Mouse (Mus musculus): ENCODE results near the gene Adam8. TPM values are rescaled to one million over a fixed set of nuclear protein-coding genes. Genes with fewer than 3 reads are reported as not detected.
A peak's percentile ranks its signal among the peaks of the same experiment; 100 is the strongest.

Adam8 gene
- polyA plus RNA-seq, 1 experiment from 2014 or later, result 4.1 TPM

DNA sequence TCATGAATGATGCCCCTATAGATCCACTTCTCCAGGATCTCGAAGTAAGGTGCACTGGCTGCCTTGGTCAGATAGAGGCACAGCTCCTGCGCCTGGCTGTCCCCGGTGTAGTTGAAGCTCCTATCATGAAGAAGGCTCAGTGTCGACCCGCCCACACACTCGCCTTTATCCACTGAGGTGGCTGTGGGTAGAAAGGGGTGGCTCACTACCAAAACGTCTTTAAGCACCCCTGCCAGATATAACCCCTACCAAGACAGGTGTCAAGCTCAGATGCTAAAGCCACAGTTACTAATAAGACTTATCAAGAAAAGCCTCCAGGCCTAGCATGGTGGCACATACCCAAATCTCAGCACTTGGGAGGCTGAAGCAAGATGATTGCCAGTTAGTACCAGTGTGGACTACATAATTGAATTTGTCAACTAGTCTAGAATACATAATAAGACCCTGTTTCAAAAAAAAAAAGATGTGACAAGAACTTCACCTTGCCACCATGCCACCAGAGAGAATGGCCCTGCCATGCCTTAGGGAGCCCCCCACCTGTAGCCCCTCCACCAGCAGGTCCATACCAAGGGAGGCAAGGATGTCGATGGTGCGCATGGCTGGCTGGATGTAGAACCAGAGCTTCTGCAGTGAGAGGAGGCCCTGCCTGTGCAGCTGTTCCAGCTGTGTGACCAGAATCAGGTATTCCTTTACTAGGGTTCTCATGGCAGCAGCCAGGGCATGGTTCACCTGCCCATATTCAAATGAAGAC is 14.7 kb upstream of the Adam8 start:
- Histone ChIP-seq H3K4me3 (replicated peaks; ENCODE audit: low read length) (no peak overlapping the region), H3K9me3 (replicated peaks; ENCODE audit: control insufficient read depth, low read length) (no peaks in the 10 kb centered on the region), H3K4me2 (ENCODE audit: low read depth, low read length) (no peak overlapping the region), H3K9ac (ENCODE audit: low read length) (no peak overlapping the region), H3K4me1 (ENCODE audit: control insufficient read depth, insufficient read depth, low read length) (no peaks in the 10 kb centered on the region), H3K27ac (ENCODE audit: low read length) (no peak overlapping the region), H3K27me3 (ENCODE audit: control insufficient read depth, insufficient read depth, low read length) (no peaks in the 10 kb centered on the region), H3K36me3 (ENCODE audit: control insufficient read depth, insufficient read depth, low read length) (peaks cover 20% of the 10 kb centered on the region)
- 93% methylated on average over 9 of the region's 9 CpGs for WGBS
- no peak for ATAC-seq (ENCODE audit: insufficient read depth, low FRiP score)

DNA sequence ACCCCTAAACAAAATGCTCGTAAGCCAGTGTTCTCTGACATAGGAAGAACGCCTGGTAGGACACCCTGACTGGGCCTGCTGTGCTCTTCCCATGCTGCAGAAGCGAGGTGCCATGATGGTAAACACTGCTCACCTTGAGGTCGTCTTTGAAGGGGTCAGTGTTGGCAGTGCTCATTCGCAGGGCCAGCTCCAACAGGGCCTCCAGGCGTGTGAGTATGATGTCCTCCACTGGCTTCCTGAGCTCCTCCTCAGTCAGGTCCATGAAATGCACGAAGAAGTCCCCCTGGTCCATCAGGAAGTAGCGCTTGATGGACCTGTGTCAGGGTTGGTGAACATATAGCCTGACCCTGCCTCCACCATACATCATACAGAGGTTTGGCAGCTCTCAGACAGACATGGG is 12.3 kb upstream of the Adam8 start:
- 85% methylated on average over 8 of the region's 8 CpGs for WGBS
- Histone ChIP-seq H3K4me3 (replicated peaks; ENCODE audit: low read length) (no peak overlapping the region), H3K27ac (ENCODE audit: low read length) (no peak overlapping the region), H3K9me3 (replicated peaks; ENCODE audit: control insufficient read depth, low read length) (no peaks in the 10 kb centered on the region), H3K4me2 (ENCODE audit: low read depth, low read length) (no peak overlapping the region), H3K4me1 (ENCODE audit: control insufficient read depth, insufficient read depth, low read length) (no peaks in the 10 kb centered on the region), H3K9ac (ENCODE audit: low read length) (no peak overlapping the region), H3K27me3 (ENCODE audit: control insufficient read depth, insufficient read depth, low read length) (no peaks in the 10 kb centered on the region), H3K36me3 (ENCODE audit: control insufficient read depth, insufficient read depth, low read length) (peaks cover 28% of the 10 kb centered on the region)
- ATAC-seq (ENCODE audit: insufficient read depth, low FRiP score), result no peak

DNA sequence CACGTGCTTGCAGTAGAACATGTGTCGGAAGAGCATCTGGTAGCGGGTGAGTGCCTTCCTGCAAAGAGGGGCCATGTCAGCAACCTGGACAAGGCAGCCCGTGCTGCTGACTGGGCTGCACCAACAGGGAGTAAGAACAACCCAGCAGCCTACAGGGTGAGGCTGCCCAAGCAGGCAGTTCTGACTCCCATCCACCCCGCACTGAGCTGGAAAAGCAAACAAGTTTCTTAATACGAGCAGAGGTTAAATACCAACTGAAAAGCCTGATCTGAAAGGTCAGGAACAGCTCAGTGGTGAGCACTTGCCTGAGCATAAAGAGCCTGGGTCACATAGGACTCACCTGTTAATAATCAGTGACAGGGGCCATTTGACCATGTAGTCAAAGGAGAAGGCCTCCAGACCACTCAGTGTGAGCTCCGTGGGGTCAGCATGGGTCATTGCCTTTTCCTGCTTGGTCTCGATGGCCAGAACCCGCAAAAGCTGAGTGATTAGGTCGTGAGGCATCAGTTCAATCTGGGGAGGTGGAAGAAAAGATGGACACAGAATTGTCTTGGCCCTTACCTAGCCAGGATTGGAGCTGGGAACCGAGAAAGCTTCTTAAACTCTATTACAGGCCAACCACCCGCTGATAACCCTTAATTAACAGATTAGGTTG is 8.9 kb upstream of the Adam8 start:
- H3K4me1 ChIP-seq (ENCODE audit: control insufficient read depth, insufficient read depth, low read length), result no peaks in the 10 kb centered on the region
- H3K4me2 ChIP-seq (ENCODE audit: low read depth, low read length), result no peak overlapping the region
- H3K27me3 ChIP-seq (ENCODE audit: control insufficient read depth, insufficient read depth, low read length), result no peaks in the 10 kb centered on the region
- no peak for ATAC-seq (ENCODE audit: insufficient read depth, low FRiP score)
- WGBS, result 74% methylated on average over 12 of the region's 12 CpGs
- H3K9ac ChIP-seq (ENCODE audit: low read length), result no peak overlapping the region
- H3K27ac ChIP-seq (ENCODE audit: low read length), result no peak overlapping the region
- H3K4me3 ChIP-seq (replicated peaks; ENCODE audit: low read length), result no peak overlapping the region
- H3K9me3 ChIP-seq (replicated peaks; ENCODE audit: control insufficient read depth, low read length), result no peaks in the 10 kb centered on the region
- peaks cover 41% of the 10 kb centered on the region for H3K36me3 ChIP-seq (ENCODE audit: control insufficient read depth, insufficient read depth, low read length)

DNA sequence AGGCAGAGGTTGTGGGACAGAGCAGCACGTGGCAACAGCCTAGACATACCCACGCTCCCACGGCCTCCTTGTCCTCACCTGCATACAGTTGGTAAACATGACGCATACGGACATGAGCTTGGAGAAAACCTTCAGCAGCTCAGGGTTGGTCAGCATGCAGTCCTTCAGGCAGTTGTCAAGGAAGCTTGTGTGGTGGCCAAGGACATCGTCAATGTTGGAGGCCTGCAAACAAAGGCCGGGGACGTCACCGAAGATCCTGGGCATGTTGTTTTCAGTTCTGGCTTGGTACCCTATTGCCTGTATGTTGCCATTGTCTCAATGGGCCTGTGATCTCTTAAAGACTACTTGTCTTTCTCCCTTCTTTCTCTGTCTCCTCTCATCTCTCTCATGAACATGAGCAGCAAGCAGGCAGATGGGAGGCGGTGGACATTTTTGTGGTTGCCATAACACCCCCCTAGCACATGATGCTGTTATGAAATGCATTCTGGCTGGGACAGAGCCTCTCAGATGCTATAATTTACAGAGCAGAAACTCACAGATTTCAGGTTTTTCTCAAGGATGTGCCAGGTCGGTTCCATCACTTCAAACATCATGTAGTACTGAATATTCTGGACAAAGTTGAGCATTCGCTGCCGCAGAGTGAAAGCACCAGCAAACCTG is 6.5 kb upstream of the Adam8 start:
- Histone ChIP-seq H3K4me1 (ENCODE audit: control insufficient read depth, insufficient read depth, low read length) (no peaks in the 10 kb centered on the region), H3K27ac (ENCODE audit: low read length) (no peak overlapping the region), H3K36me3 (ENCODE audit: control insufficient read depth, insufficient read depth, low read length) (peaks cover 30% of the 10 kb centered on the region), H3K9ac (ENCODE audit: low read length) (no peak overlapping the region), H3K4me3 (replicated peaks; ENCODE audit: low read length) (no peak overlapping the region), H3K4me2 (ENCODE audit: low read depth, low read length) (no peak overlapping the region), H3K27me3 (ENCODE audit: control insufficient read depth, insufficient read depth, low read length) (no peaks in the 10 kb centered on the region), H3K9me3 (replicated peaks; ENCODE audit: control insufficient read depth, low read length) (no peaks in the 10 kb centered on the region)
- 93% methylated on average over 13 of the region's 13 CpGs for WGBS
- ATAC-seq (ENCODE audit: insufficient read depth, low FRiP score), result no peak

DNA sequence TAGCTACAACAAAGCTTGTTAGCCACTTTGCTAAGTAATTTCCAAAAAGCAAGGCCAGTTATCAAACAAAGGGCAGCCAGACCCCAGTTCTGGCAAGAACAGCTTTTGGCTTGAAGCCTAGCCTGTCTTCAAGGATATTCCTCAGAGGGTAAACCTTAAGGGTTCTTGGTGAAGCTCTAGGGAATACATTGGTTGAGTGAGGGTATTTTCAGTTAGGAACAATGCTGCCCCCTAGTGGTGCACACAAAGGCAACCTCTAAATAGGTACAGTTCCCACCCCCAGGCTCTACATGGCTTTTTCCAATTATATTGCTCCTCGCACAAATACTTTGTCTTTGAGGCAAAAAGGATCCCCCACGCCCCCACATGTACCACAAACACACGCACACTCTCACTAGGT is 2.3 kb upstream of the Adam8 start:
- Histone ChIP-seq H3K27ac (ENCODE audit: low read length) (no peak overlapping the region), H3K4me2 (ENCODE audit: low read depth, low read length) (no peak overlapping the region), H3K9me3 (replicated peaks; ENCODE audit: control insufficient read depth, low read length) (no peaks in the 10 kb centered on the region), H3K27me3 (ENCODE audit: control insufficient read depth, insufficient read depth, low read length) (no peaks in the 10 kb centered on the region), H3K4me1 (ENCODE audit: control insufficient read depth, insufficient read depth, low read length) (0 out of 2 replicates have a peak, but pooled peaks cover 2% of the 10 kb centered on the region), H3K36me3 (ENCODE audit: control insufficient read depth, insufficient read depth, low read length) (peaks cover 23% of the 10 kb centered on the region; the same call in 1 of the 2 replicates), H3K4me3 (replicated peaks; ENCODE audit: low read length) (no peak overlapping the region), H3K9ac (ENCODE audit: low read length) (no peak overlapping the region)
- no peak for ATAC-seq (ENCODE audit: insufficient read depth, low FRiP score)
- 34% methylated on average over 3 of the region's 3 CpGs for WGBS

- Histone ChIP-seq H3K4me1 (ENCODE audit: control insufficient read depth, insufficient read depth, low read length) (0 out of 2 replicates have a peak, but pooled peaks cover 2% of the 10 kb centered on the region), H3K27me3 (ENCODE audit: control insufficient read depth, insufficient read depth, low read length) (no peaks in the 10 kb centered on the region), H3K9me3 (replicated peaks; ENCODE audit: control insufficient read depth, low read length) (no peaks in the 10 kb centered on the region), H3K36me3 (ENCODE audit: control insufficient read depth, insufficient read depth, low read length) (0 out of 2 replicates have a peak, but pooled peaks cover 19% of the 10 kb centered on the region), H3K4me3 (replicated peaks; ENCODE audit: low read length) (no peak overlapping the region), H3K9ac (ENCODE audit: low read length) (no peak overlapping the region), H3K27ac (ENCODE audit: low read length) (no peak overlapping the region), H3K4me2 (ENCODE audit: low read depth, low read length) (no peak overlapping the region)
- WGBS, result 65% methylated on average over 4 of the region's 4 CpGs
- no peak for ATAC-seq (ENCODE audit: insufficient read depth, low FRiP score)
These were observed 1.8 kb upstream of the Adam8 start for GRCm38 (mm10) chr7:139994202-139994601.

DNA sequence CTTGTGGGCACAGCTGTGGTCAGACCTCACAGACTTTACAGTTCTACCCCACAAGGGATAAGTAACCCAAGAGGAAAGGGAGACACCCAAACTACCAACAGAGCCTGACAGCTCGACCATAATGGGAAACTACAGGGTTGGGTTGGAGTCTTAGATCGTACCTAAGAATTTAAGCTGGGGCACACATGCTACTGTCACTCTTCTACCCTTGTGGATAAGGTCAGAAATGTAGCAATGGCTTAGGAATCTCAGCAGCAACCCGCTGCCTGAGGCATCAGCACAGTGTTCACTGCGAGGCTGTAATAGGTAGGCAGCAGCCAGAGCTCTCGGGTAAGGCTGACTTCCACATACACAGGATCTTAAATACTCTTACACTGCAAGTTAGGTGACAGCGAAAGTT is 1.2 kb upstream of the Adam8 start:
- Histone ChIP-seq H3K4me3 (replicated peaks; ENCODE audit: low read length) (no peak overlapping the region), H3K4me1 (ENCODE audit: control insufficient read depth, insufficient read depth, low read length) (0 out of 2 replicates have a peak, but pooled peaks cover 2% of the 10 kb centered on the region), H3K4me2 (ENCODE audit: low read depth, low read length) (no peak overlapping the region), H3K27me3 (ENCODE audit: control insufficient read depth, insufficient read depth, low read length) (no peaks in the 10 kb centered on the region), H3K9me3 (replicated peaks; ENCODE audit: control insufficient read depth, low read length) (no peaks in the 10 kb centered on the region), H3K36me3 (ENCODE audit: control insufficient read depth, insufficient read depth, low read length) (0 out of 2 replicates have a peak, but pooled peaks cover 17% of the 10 kb centered on the region), H3K9ac (ENCODE audit: low read length) (no peak overlapping the region), H3K27ac (ENCODE audit: low read length) (no peak overlapping the region)
- ATAC-seq (ENCODE audit: insufficient read depth, low FRiP score), result no peak
- 85% methylated on average over 6 of the region's 6 CpGs for WGBS

DNA sequence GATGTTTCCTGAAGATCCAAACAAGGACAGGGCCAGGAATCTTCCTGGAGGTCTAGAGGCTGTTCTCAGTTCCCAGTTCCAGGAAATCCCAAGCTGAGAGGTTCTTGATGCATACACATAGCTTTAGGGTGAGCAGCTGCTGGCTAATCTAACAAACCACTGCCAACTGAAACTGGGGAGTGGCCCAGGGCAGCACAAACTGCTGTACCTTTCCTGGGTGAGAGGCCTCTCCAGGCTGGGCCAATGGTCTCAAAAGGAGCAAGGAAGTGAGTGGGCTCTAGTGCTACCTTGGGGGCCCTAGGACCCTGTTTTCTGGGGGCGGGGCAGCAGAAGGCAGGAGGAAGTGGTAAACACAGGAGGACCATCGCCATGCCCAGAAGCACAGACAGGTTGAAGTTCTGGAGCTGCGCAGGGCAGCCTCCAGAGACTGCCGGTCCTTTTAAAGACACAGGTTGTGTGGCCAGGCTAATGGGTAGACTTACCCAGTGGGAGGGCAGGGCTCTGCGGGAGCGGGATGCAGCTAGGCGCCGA is 1.4 kb downstream of the Adam8 start:
- no peaks in the 10 kb centered on the region for H3K36me3 ChIP-seq (ENCODE audit: control insufficient read depth, insufficient read depth, low read length)
- H3K4me3 ChIP-seq (replicated peaks; ENCODE audit: low read length), result no peak overlapping the region
- H3K4me1 ChIP-seq (ENCODE audit: control insufficient read depth, insufficient read depth, low read length), result 0 out of 2 replicates have a peak, but pooled peaks cover 2% of the 10 kb centered on the region
- H3K27ac ChIP-seq (ENCODE audit: low read length), result peak overlapping the region; percentile 26; the same call in 1 of the 2 replicates
- 69% methylated on average over 8 of the region's 8 CpGs for WGBS
- peak; percentile 35; the same call in 1 of the 2 replicates for ATAC-seq (ENCODE audit: insufficient read depth, low FRiP score)
- no peak overlapping the region for H3K9ac ChIP-seq (ENCODE audit: low read length)
- no peaks in the 10 kb centered on the region for H3K9me3 ChIP-seq (replicated peaks; ENCODE audit: control insufficient read depth, low read length)
- no peak overlapping the region for H3K4me2 ChIP-seq (ENCODE audit: low read depth, low read length)
- H3K27me3 ChIP-seq (ENCODE audit: control insufficient read depth, insufficient read depth, low read length), result no peaks in the 10 kb centered on the region

DNA sequence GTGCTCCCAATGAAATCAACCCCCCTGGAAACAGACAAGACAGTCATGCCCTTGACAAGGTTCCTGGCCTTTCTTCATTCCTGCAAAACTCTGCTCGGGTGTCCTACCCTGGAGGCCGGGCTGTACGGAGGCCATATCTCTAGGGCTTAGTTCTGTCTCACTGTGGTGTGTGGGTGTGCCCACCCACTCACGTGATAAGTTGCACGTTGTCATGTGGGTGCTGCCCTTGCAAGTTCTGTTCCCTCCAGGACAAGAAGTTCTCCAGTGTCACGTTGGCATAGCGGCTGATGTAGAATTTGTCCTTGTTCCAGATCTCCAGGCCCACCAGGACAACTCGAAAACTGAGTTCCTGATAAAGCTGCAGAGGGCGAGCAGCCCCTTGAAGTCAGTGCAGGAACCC is 4.1 kb downstream of the Adam8 start:
- no peak for ATAC-seq (ENCODE audit: insufficient read depth, low FRiP score)
- no peaks in the 10 kb centered on the region for H3K36me3 ChIP-seq (ENCODE audit: control insufficient read depth, insufficient read depth, low read length)
- no peak overlapping the region for H3K4me3 ChIP-seq (replicated peaks; ENCODE audit: low read length)
- no peaks in the 10 kb centered on the region for H3K9me3 ChIP-seq (replicated peaks; ENCODE audit: control insufficient read depth, low read length)
- H3K27ac ChIP-seq (ENCODE audit: low read length), result no peak overlapping the region
- H3K4me2 ChIP-seq (ENCODE audit: low read depth, low read length), result no peak overlapping the region
- H3K9ac ChIP-seq (ENCODE audit: low read length), result no peak overlapping the region
- H3K4me1 ChIP-seq (ENCODE audit: control insufficient read depth, insufficient read depth, low read length), result 0 out of 2 replicates have a peak, but pooled peaks cover 2% of the 10 kb centered on the region
- no peaks in the 10 kb centered on the region for H3K27me3 ChIP-seq (ENCODE audit: control insufficient read depth, insufficient read depth, low read length)
- 80% methylated on average over 9 of the region's 9 CpGs for WGBS

Data from stomach, embryonic 16.5 days (tissue).